Mouse (Mus musculus): ENCODE results near the gene Ccn1. TPM values are rescaled to one million over a fixed set of nuclear protein-coding genes. Genes with fewer than 3 reads are reported as not detected.

Gene Ccn1
- polyA plus RNA-seq, 1 experiment from 2014 or later = 3.5 TPM

- WGBS (ENCODE audit: insufficient replicate concordance) = 70% methylated on average over 4 of the region's 4 CpGs
- no peaks in the 10 kb centered on the region for H3K27me3 ChIP-seq (ENCODE audit: insufficient read depth, low read length)
- no peaks in the 10 kb centered on the region for H3K4me1 ChIP-seq (ENCODE audit: insufficient read depth)
- H3K9ac ChIP-seq (replicated peaks) = no peak overlapping the region
- H3K36me3 ChIP-seq (replicated peaks; ENCODE audit: insufficient read depth, low read length) = no peaks in the 10 kb centered on the region
- no peaks in the 10 kb centered on the region for H3K9me3 ChIP-seq (ENCODE audit: low read length)
- H3K4me2 ChIP-seq (ENCODE audit: low read depth, low read length) = no peak overlapping the region
- no peak for ATAC-seq
- TF ChIP-seq CTCF (IDR thresholded peaks at IDR 0.05; ENCODE audit: low read depth) = no peak
- no peak for TF ChIP-seq EP300 (IDR thresholded peaks at IDR 0.05; ENCODE audit: low read depth)
- H3K27ac ChIP-seq (ENCODE audit: low read depth) = no peak overlapping the region
- DNase-seq = no peak
- H3K4me3 ChIP-seq (ENCODE audit: low read depth, low read length) = no peak overlapping the region
Observed at GRCm38 (mm10) chr3:145666383-145666782, 16.6 kb upstream of the Ccn1 start.

- Histone ChIP-seq H3K4me1 (ENCODE audit: insufficient read depth) (0 out of 2 replicates have a peak, but pooled peaks cover 2% of the 10 kb centered on the region), H3K4me2 (ENCODE audit: low read depth, low read length) (no peak overlapping the region), H3K36me3 (replicated peaks; ENCODE audit: insufficient read depth, low read length) (no peaks in the 10 kb centered on the region), H3K9me3 (ENCODE audit: low read length) (no peaks in the 10 kb centered on the region), H3K4me3 (ENCODE audit: low read depth, low read length) (no peak overlapping the region), H3K27me3 (ENCODE audit: insufficient read depth, low read length) (peaks cover 11% of the 10 kb centered on the region), H3K9ac (replicated peaks) (no peak overlapping the region), H3K27ac (ENCODE audit: low read depth) (no peak overlapping the region)
- DNase-seq (no peak), ATAC-seq (no peak)
- WGBS (ENCODE audit: insufficient replicate concordance) = 79% methylated on average over 14 of the region's 14 CpGs
- TF ChIP-seq EP300 (IDR thresholded peaks at IDR 0.05; ENCODE audit: low read depth) (no peak), CTCF (IDR thresholded peaks at IDR 0.05; ENCODE audit: low read depth) (no peak)
Observed at GRCm38 (mm10) chr3:145656993-145657713, 7.4 kb upstream of the Ccn1 start.

- Histone ChIP-seq H3K9me3 (ENCODE audit: low read length) (no peaks in the 10 kb centered on the region), H3K36me3 (replicated peaks; ENCODE audit: insufficient read depth, low read length) (no peaks in the 10 kb centered on the region), H3K27ac (ENCODE audit: low read depth) (no peak overlapping the region), H3K4me1 (ENCODE audit: insufficient read depth) (0 out of 2 replicates have a peak, but pooled peaks cover 2% of the 10 kb centered on the region), H3K9ac (replicated peaks) (no peak overlapping the region), H3K4me2 (ENCODE audit: low read depth, low read length) (no peak overlapping the region), H3K27me3 (ENCODE audit: insufficient read depth, low read length) (peaks cover 22% of the 10 kb centered on the region), H3K4me3 (ENCODE audit: low read depth, low read length) (no peak overlapping the region)
- TF ChIP-seq CTCF (IDR thresholded peaks at IDR 0.05; ENCODE audit: low read depth) (no peak), EP300 (IDR thresholded peaks at IDR 0.05; ENCODE audit: low read depth) (no peak)
- DNase-seq (no peak), ATAC-seq (no peak)
- WGBS (ENCODE audit: insufficient replicate concordance) = 74% methylated on average over 6 of the region's 6 CpGs
Observed at GRCm38 (mm10) chr3:145654944-145655343, 5.2 kb upstream of the Ccn1 start.

- TF ChIP-seq EP300 (IDR thresholded peaks at IDR 0.05; ENCODE audit: low read depth) = no peak
- TF ChIP-seq CTCF (IDR thresholded peaks at IDR 0.05; ENCODE audit: low read depth) = no peak
Observed at GRCm38 (mm10) chr3:145654028-145654427, 4.2 kb upstream of the Ccn1 start.

GRCm38 (mm10) chr3:145653191-145653940 is 3.6 kb upstream of the Ccn1 start:
- H3K4me3 ChIP-seq (ENCODE audit: low read depth, low read length) = peak overlapping the region; percentile 53
- 2% methylated on average over 52 of the region's 53 CpGs for WGBS (ENCODE audit: insufficient replicate concordance)
- peak overlapping the region; percentile 75 for H3K4me2 ChIP-seq (ENCODE audit: low read depth, low read length)
- peak overlapping the region; percentile 60 for H3K9ac ChIP-seq (replicated peaks)
- no peak for TF ChIP-seq EP300 (IDR thresholded peaks at IDR 0.05; ENCODE audit: low read depth)
- TF ChIP-seq CTCF (IDR thresholded peaks at IDR 0.05; ENCODE audit: low read depth) = no peak
- no peaks in the 10 kb centered on the region for H3K36me3 ChIP-seq (replicated peaks; ENCODE audit: insufficient read depth, low read length)
- H3K9me3 ChIP-seq (ENCODE audit: low read length) = no peaks in the 10 kb centered on the region
- peaks cover 35% of the 10 kb centered on the region for H3K27me3 ChIP-seq (ENCODE audit: insufficient read depth, low read length)
- DNase-seq = peak; percentile 71
- peaks cover 8% of the 10 kb centered on the region; the same call in 1 of the 2 replicates for H3K4me1 ChIP-seq (ENCODE audit: insufficient read depth)
- 0 out of 2 replicates have a peak overlapping the region, but pooled peaks have one; percentile 34 for H3K27ac ChIP-seq (ENCODE audit: low read depth)
- peak; percentile 38 for ATAC-seq

More at GRCm38 (mm10) chr3:145654028-145654427, 4.2 kb upstream of the Ccn1 start:
- H3K4me3 ChIP-seq (ENCODE audit: low read depth, low read length) = no peak overlapping the region
- WGBS (ENCODE audit: insufficient replicate concordance) = 83% methylated on average over 9 of the region's 9 CpGs
- no peak for ATAC-seq
- H3K9me3 ChIP-seq (ENCODE audit: low read length) = no peaks in the 10 kb centered on the region
- no peak for DNase-seq
- peaks cover 31% of the 10 kb centered on the region for H3K27me3 ChIP-seq (ENCODE audit: insufficient read depth, low read length)
- H3K4me2 ChIP-seq (ENCODE audit: low read depth, low read length) = peak overlapping the region; percentile 75; the same call in 1 of the 2 replicates
- H3K27ac ChIP-seq (ENCODE audit: low read depth) = no peak overlapping the region
- no peak overlapping the region for H3K9ac ChIP-seq (replicated peaks)
- H3K4me1 ChIP-seq (ENCODE audit: insufficient read depth) = peaks cover 2% of the 10 kb centered on the region; the same call in 1 of the 2 replicates
- H3K36me3 ChIP-seq (replicated peaks; ENCODE audit: insufficient read depth, low read length) = no peaks in the 10 kb centered on the region

Data from liver, postnatal 0 days (tissue).